Mouse (Mus musculus) intestine, postnatal 0 days (tissue): ENCODE measurements around the gene Paox. TPM values are rescaled to one million over a fixed set of nuclear protein-coding genes. Genes with fewer than 3 reads are reported as not detected.

ENCODE experiments used
- ATAC-seq: fragments of 200-750 bp; cut with Nextera tagmentation; 2 replicates; pipeline ENCODE4 v1.8.0; 2017; ENCODE audit warnings: mild to moderate bottlenecking, moderate TSS enrichment, moderate library complexity
- H3K27ac ChIP-seq: fragments of 300-500 bp; sonication (generic); 2 replicates; pipeline ENCODE4 v1.5.1; 2014; ENCODE audit warnings: mild to moderate bottlenecking, low read depth, low read length, moderate library complexity
- H3K27me3 ChIP-seq: fragments of 300-500 bp; sonication (generic); replicated peaks from 2 replicates; pipeline ENCODE4 v1.6.1; 2014; ENCODE audit warnings: low read length, mixed read lengths; ENCODE audit not compliant: control insufficient read depth, insufficient read depth
- H3K36me3 ChIP-seq: fragments of 300-500 bp; sonication (generic); 2 replicates; pipeline ENCODE4 v1.6.1; 2014; ENCODE audit warnings: mild to moderate bottlenecking, moderate library complexity; ENCODE audit not compliant: control insufficient read depth, insufficient read depth
- H3K4me1 ChIP-seq: fragments of 300-500 bp; sonication (generic); replicated peaks from 2 replicates; pipeline ENCODE4 v1.6.1; 2014; ENCODE audit warnings: antibody characterized with exemption, low read length, mixed read lengths; ENCODE audit not compliant: control insufficient read depth, insufficient read depth
- H3K4me2 ChIP-seq: fragments of 300-500 bp; sonication (generic); replicated peaks from 2 replicates; pipeline ENCODE4 v1.6.1; 2014; ENCODE audit warnings: low read depth, mild to moderate bottlenecking, moderate library complexity
- H3K4me3 ChIP-seq: fragments of 300-500 bp; sonication (generic); 2 replicates; pipeline ENCODE4 v1.5.1; 2014; ENCODE audit warnings: low read depth, low read length
- H3K9ac ChIP-seq: fragments of 300-500 bp; sonication (generic); 2 replicates; pipeline ENCODE4 v1.6.1; 2014; ENCODE audit warnings: mild to moderate bottlenecking, low read depth, low read length
- H3K9me3 ChIP-seq: fragments of 300-500 bp; sonication (generic); 2 replicates; pipeline ENCODE4 v1.6.1; 2016; ENCODE audit warnings: mixed run types; ENCODE audit not compliant: control insufficient read depth
- CTCF ChIP-seq: sonication (generic); IDR thresholded peaks from 2 replicates; pipeline ENCODE4 v1.5.1; 2016; ENCODE audit warnings: low read depth, mild to moderate bottlenecking, control low read depth, antibody characterized with exemption, moderate library complexity
- WGBS: fragments of 180-500 bp; shearing (Covaris S2); extraction: QIAGEN DNeasy Blood & Tissue Kit; methylation state at CpG from one replicate; pipeline ENCODE4 v1.1.7; 2014; 5-methylcytosine and 5-hydroxymethylcytosine counted together
- polyA plus RNA-seq: library from polyadenylated mRNA; unstranded; fragments of >200 nt; fragmentation: Nextera tagmentation; extraction: Ambion mirVana; gene quantifications from 2 replicates; pipeline ENCODE4 v1.2.1, GENCODE M21; 2015

Gene Paox
- polyA plus RNA-seq, 1 experiment from 2014 or later, result 25.8 TPM

- Histone ChIP-seq H3K27me3 (no peaks in the 10 kb centered on the region), H3K4me1 (peaks cover 4% of the 10 kb centered on the region; the same call in 1 of the 2 replicates), H3K4me2 (peak within 1 kb of the TSS; percentile 78), H3K4me3 (peak within 1 kb of the TSS; percentile 69), H3K9ac (peak within 1 kb of the TSS; percentile 74), H3K36me3 (peaks cover 4% of the 10 kb centered on the region; the same call in 1 of the 2 replicates), H3K9me3 (no peaks in the 10 kb centered on the region), H3K27ac (peak within 1 kb of the TSS; percentile 69)
- peak; percentile 97 for ATAC-seq
- 3% methylated on average over 39 of the region's 39 CpGs for WGBS
- peak; percentile 26; the same call in 1 of the 2 replicates for TF ChIP-seq CTCF
Measured at GRCm38 (mm10) chr7:140137135-140138020, 21.8 kb downstream of the Paox start, which contains the start of gene Mtg1. Gene Mtg1 (plus strand): TSS chr7:140137564.

DNA sequence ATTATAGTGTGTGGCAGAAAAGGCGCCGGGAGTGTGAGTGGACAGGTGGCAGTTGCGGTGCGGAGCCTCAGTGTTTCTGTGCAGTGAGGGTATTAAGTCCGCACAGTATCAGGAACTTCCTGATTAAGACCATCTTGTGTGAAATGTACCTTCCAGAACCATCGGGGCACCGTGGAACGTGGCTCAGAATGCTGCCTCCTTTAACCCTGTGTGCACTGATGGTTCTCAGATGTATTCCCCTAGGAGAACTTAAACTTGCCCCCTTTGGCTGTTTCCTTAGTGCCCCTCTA, 22.4 kb downstream of the Paox start:
- Histone ChIP-seq H3K4me2 (peak overlapping the region; percentile 78), H3K9me3 (no peaks in the 10 kb centered on the region), H3K4me1 (peaks cover 4% of the 10 kb centered on the region; the same call in 1 of the 2 replicates), H3K9ac (peak overlapping the region; percentile 74), H3K4me3 (peak overlapping the region; percentile 69), H3K36me3 (peaks cover 4% of the 10 kb centered on the region; the same call in 1 of the 2 replicates), H3K27me3 (no peaks in the 10 kb centered on the region), H3K27ac (peak overlapping the region; percentile 69; the same call in 1 of the 2 replicates)
- TF ChIP-seq CTCF, result no peak
- 1% methylated on average over 8 of the region's 8 CpGs for WGBS
- no peak for ATAC-seq

DNA sequence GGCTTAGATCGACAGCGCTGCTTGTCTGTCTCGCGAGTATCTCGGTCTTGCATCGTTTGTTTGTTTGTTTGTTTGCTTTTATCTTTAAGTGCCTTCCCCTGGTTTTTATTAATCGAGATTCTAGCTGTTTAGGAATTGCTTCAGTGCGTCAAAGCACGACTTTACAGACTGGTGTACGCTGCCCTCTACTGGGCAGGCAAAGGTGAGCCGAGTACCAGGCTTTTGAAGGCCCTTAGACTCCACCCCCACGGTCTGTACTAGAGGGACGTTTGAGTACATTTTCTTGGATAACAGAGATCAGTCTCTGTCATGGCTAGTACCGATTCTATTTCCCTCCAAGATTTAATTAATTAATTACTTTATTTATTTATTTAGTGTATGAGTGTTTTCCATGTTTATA, 25.8 kb downstream of the Paox start:
- H3K4me1 ChIP-seq, result peaks cover 4% of the 10 kb centered on the region; the same call in 1 of the 2 replicates
- no peak overlapping the region for H3K27ac ChIP-seq
- no peaks in the 10 kb centered on the region for H3K27me3 ChIP-seq
- ATAC-seq, result no peak
- H3K9ac ChIP-seq, result no peak overlapping the region
- no peaks in the 10 kb centered on the region for H3K9me3 ChIP-seq
- 6% methylated on average over 14 of the region's 14 CpGs for WGBS
- H3K4me2 ChIP-seq, result no peak overlapping the region
- peaks cover 4% of the 10 kb centered on the region; the same call in 1 of the 2 replicates for H3K36me3 ChIP-seq
- TF ChIP-seq CTCF, result peak; percentile 89
- no peak overlapping the region for H3K4me3 ChIP-seq

- Histone ChIP-seq H3K27ac (no peak overlapping the region), H3K9me3 (no peaks in the 10 kb centered on the region)
- ATAC-seq, result no peak
Measured at GRCm38 (mm10) chr7:140144550-140144949, 29.0 kb downstream of the Paox start.

DNA sequence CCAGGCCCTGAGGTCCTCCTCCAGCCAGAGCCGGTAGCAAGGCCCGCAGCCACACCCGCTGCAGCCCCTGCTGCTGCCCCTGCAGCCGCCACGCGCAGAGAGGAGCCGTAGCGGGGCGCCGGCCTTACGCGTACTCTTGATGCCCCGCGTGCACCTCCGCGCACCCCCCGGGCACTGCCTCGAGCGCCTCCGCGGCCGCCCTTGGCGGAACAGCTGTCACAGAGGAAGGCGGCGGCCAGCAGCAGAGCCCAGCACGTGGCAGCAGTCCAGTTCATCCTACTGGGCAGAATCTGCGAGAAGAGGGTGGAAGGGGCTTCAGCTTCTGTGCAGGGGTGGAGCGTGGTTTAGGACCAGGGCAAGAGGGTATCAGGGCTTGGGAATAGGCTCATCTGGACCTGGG, 37.8 kb downstream of the Paox start:
- no peaks in the 10 kb centered on the region for H3K4me1 ChIP-seq
- no peak for TF ChIP-seq CTCF
- no peak overlapping the region for H3K27ac ChIP-seq
- H3K4me2 ChIP-seq, result no peak overlapping the region
- WGBS, result 5% methylated on average over 28 of the region's 28 CpGs
- H3K27me3 ChIP-seq, result peaks cover 18% of the 10 kb centered on the region
- H3K9ac ChIP-seq, result no peak overlapping the region
- no peaks in the 10 kb centered on the region for H3K36me3 ChIP-seq
- no peak for ATAC-seq
- H3K9me3 ChIP-seq, result no peaks in the 10 kb centered on the region
- H3K4me3 ChIP-seq, result no peak overlapping the region

More at GRCm38 (mm10) chr7:140144550-140144949, 29.0 kb downstream of the Paox start:
- 81% methylated on average over 4 of the region's 4 CpGs for WGBS
- Histone ChIP-seq H3K36me3 (peaks cover 12% of the 10 kb centered on the region; the same call in 1 of the 2 replicates), H3K4me1 (no peaks in the 10 kb centered on the region), H3K4me2 (no peak overlapping the region), H3K27me3 (no peaks in the 10 kb centered on the region), H3K9ac (no peak overlapping the region), H3K4me3 (no peak overlapping the region)
- no peak for TF ChIP-seq CTCF

DNA sequence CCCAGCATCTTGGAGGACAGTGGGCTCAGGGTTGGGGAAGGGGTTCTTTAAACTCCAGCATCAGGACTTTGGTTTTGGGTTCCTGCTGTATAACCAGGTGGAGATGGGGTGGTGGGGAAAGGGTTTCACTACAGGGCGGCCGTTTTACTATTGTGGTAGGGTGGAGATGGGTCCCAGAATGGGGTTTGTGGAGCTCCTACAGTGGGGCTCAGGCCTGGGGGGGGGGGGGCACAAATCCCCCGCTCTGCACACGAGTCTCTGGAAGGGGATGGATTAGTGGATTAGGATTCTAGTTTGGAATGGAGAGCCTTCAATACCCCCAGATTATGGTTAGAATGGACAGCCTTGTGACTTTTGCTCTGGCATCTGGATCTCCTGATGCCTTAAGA, 38.2 kb downstream of the Paox start:
- no peaks in the 10 kb centered on the region for H3K4me1 ChIP-seq
- no peaks in the 10 kb centered on the region for H3K36me3 ChIP-seq
- no peak overlapping the region for H3K27ac ChIP-seq
- H3K4me2 ChIP-seq, result no peak overlapping the region
- H3K4me3 ChIP-seq, result no peak overlapping the region
- peaks cover 18% of the 10 kb centered on the region for H3K27me3 ChIP-seq
- ATAC-seq, result no peak
- 34% methylated on average over 4 of the region's 4 CpGs for WGBS
- no peaks in the 10 kb centered on the region for H3K9me3 ChIP-seq
- no peak for TF ChIP-seq CTCF
- no peak overlapping the region for H3K9ac ChIP-seq
